Mouse (Mus musculus) kidney, embryonic 14.5 days (tissue): Measurements from ENCODE around the gene Dohh. TPM values are rescaled to one million over a fixed set of nuclear protein-coding genes. Genes with fewer than 3 reads are reported as not detected.
A peak's percentile ranks its signal among the peaks of the same experiment; 100 is the strongest.

Experiments
- ATAC-seq: fragments of 200-750 bp; cut with Nextera tagmentation; 2 replicates; pipeline ENCODE4 v1.8.0; 2017; ENCODE audit warnings: moderate number of reproducible peaks, mild to moderate bottlenecking, moderate TSS enrichment, moderate library complexity; ENCODE audit not compliant: low FRiP score, low TSS enrichment
- H3K27ac ChIP-seq: fragments of 300-500 bp; sonication (generic); 2 replicates; pipeline ENCODE4 v1.5.1; 2014; ENCODE audit warnings: low read depth, mild to moderate bottlenecking, low read length, moderate library complexity, mixed read lengths
- H3K27me3 ChIP-seq: fragments of 300-500 bp; sonication (generic); 2 replicates; pipeline ENCODE4 v1.6.1; 2014; ENCODE audit warnings: mild to moderate bottlenecking, low read length; ENCODE audit not compliant: control insufficient read depth, insufficient read depth
- H3K36me3 ChIP-seq: fragments of 300-500 bp; sonication (generic); 2 replicates; pipeline ENCODE4 v1.6.1; 2014; ENCODE audit warnings: low read length, mixed read lengths; ENCODE audit not compliant: control insufficient read depth, insufficient read depth
- H3K4me1 ChIP-seq: fragments of 300-500 bp; sonication (generic); 2 replicates; pipeline ENCODE4 v1.6.1; 2014; ENCODE audit warnings: low read length, mixed read lengths; ENCODE audit not compliant: control insufficient read depth, insufficient read depth
- H3K4me2 ChIP-seq: fragments of 300-500 bp; sonication (generic); replicated peaks from 2 replicates; pipeline ENCODE4 v1.6.1; 2014; ENCODE audit warnings: low read depth, mild to moderate bottlenecking, low read length
- H3K4me3 ChIP-seq: fragments of 300-500 bp; sonication (generic); 2 replicates; pipeline ENCODE4 v1.5.1; 2014; ENCODE audit warnings: mild to moderate bottlenecking, low read length
- H3K9ac ChIP-seq: fragments of 300-500 bp; sonication (generic); 2 replicates; pipeline ENCODE4 v1.6.1; 2014; ENCODE audit warnings: low read depth, mild to moderate bottlenecking, low read length, moderate library complexity
- H3K9me3 ChIP-seq: fragments of 300-500 bp; sonication (generic); 2 replicates; pipeline ENCODE4 v1.6.1; 2016; ENCODE audit warnings: low read length; ENCODE audit not compliant: control insufficient read depth
- WGBS: fragments of 180-500 bp; shearing (Covaris S2); extraction: QIAGEN DNeasy Blood & Tissue Kit; methylation state at CpG from one replicate; pipeline ENCODE4 v1.1.7; 2014; 5-methylcytosine and 5-hydroxymethylcytosine counted together
- polyA plus RNA-seq: library from polyadenylated mRNA; unstranded; fragments of >200 nt; fragmentation: Nextera tagmentation; extraction: Ambion mirVana; gene quantifications from 2 replicates; pipeline ENCODE4 v1.2.1, GENCODE M21; 2014

Dohh gene
- polyA plus RNA-seq, 1 experiment from 2014 or later: 59.2 TPM

DNA sequence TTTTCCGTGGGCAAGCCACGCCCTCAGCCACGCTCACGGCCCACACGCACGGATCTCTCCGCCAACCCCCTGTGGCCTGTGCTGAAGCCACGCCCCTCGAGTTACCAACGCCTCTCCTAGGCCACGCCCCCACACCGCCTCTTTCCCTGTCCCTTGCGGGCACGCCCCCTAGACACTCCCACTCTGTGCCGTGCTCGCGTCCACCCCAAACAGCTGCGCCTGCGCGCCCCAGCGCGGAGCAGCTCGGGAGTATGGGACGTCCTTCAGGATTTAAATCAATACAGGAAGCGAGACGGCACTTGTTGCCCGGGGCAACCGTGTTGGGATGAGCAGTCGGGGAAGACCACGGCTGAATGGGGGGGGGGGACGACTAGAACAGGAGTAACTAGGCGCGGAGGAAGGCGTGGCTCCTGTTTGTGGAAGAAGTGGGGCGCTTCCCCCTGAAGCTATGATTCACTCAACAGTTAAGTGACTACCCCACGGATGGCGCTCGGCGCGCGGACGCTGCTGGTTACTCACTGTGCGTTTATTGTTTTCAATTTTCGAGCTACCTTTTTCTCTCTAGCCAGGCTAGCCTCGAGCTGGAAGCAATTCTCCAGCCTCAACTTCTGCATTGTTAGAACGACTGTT is 5.6 kb upstream of the Dohh start:
- under 1% methylated on average over 46 of the region's 46 CpGs for WGBS
- H3K4me1 ChIP-seq: peaks cover 12% of the 10 kb centered on the region

DNA sequence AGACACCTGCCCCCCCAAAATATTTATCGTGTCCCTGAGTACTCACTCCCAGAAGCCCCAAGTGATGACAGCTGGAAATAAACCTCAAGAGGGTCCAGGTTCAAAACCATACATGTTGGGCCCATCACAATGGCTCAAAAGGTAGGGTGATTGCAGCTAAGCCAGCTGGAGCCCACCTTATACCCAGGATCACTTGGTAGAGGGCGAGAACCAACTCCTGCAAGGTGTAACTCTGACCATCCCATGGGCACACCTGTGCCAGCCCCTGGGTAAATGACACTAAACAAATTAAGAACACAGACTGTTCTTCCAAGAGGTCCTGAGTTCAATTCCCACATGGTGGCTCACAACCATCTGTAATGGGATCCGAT is 5.1 kb upstream of the Dohh start:
- no peaks in the 10 kb centered on the region for H3K9me3 ChIP-seq
- peak overlapping the region; percentile 68 for H3K9ac ChIP-seq
- peaks cover 14% of the 10 kb centered on the region for H3K36me3 ChIP-seq
- H3K4me2 ChIP-seq: peak overlapping the region; percentile 52
- WGBS: 58% methylated on average over 3 of the region's 3 CpGs
- no peaks in the 10 kb centered on the region for H3K27me3 ChIP-seq
- peaks cover 12% of the 10 kb centered on the region for H3K4me1 ChIP-seq
- peak overlapping the region; percentile 71 for H3K27ac ChIP-seq
- no peak for ATAC-seq
- H3K4me3 ChIP-seq: peak overlapping the region; percentile 49

More for the DNA sequence above, 5.6 kb upstream of the Dohh start:
- ATAC-seq: peak; percentile 96
- Histone ChIP-seq H3K9ac (peak overlapping the region; percentile 90), H3K36me3 (peaks cover 19% of the 10 kb centered on the region), H3K27ac (peak overlapping the region; percentile 71), H3K27me3 (no peaks in the 10 kb centered on the region), H3K9me3 (no peaks in the 10 kb centered on the region), H3K4me2 (peak overlapping the region; percentile 52), H3K4me3 (peak overlapping the region; percentile 82)

DNA sequence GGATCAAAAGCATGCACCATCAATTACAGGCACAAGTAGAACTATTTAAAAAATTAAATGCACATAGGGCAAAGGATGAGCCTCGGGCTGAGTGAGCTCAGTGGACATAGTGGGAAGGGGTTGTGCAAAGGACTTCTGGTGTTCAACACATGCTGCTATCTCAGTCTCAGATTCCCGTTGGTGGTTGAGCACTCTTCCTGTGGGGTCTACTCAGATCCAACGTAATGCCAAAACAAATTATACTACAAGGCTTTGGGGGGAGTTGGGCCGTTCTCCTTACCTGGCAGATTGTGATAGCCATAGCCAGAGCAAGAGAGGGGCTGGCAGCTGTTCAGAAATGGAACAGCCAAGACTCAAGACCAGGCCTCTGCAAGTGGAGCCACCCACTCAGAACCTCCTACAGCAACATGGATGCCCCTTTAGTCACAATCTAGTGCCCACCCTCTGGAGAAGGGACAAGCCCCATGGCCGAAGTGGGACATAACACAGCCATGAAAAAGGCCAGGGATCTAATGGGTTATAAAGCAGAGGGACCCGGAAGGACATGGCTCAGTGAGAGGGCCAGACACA is 4.3 kb upstream of the Dohh start:
- Histone ChIP-seq H3K9ac (no peak overlapping the region), H3K9me3 (no peaks in the 10 kb centered on the region), H3K4me2 (no peak overlapping the region), H3K27ac (no peak overlapping the region), H3K36me3 (peaks cover 8% of the 10 kb centered on the region; the same call in 1 of the 2 replicates), H3K4me3 (no peak overlapping the region), H3K27me3 (no peaks in the 10 kb centered on the region), H3K4me1 (peaks cover 12% of the 10 kb centered on the region)
- ATAC-seq: no peak
- 94% methylated on average over 6 of the region's 6 CpGs for WGBS

DNA sequence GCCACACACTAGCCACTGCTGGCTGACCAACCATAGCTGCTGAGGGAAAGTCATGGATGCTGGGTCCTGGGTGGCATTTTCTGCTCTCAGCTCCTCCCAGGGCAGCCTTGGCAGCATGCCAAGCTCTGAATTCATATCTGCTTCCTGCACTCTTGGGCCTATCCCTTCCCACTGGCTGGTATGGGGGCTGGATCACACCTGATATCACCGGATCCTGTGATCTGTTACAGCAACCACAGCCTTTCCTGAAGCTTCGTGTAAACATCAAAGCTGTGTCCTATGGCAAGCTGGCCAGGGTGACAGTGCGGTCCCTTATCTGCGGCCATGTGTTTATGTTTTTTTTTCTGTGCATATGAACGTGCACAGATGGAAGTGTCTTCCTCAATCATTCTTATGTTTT is 2.2 kb upstream of the Dohh start:
- peaks cover 13% of the 10 kb centered on the region for H3K4me1 ChIP-seq
- WGBS: 80% methylated on average over 5 of the region's 5 CpGs
- H3K36me3 ChIP-seq: peaks cover 13% of the 10 kb centered on the region
- H3K27ac ChIP-seq: 0 out of 2 replicates have a peak overlapping the region, but pooled peaks have one; percentile 9
- no peaks in the 10 kb centered on the region for H3K9me3 ChIP-seq
- no peak overlapping the region for H3K4me3 ChIP-seq
- H3K4me2 ChIP-seq: no peak overlapping the region
- H3K9ac ChIP-seq: no peak overlapping the region
- no peak for ATAC-seq
- H3K27me3 ChIP-seq: no peaks in the 10 kb centered on the region

DNA sequence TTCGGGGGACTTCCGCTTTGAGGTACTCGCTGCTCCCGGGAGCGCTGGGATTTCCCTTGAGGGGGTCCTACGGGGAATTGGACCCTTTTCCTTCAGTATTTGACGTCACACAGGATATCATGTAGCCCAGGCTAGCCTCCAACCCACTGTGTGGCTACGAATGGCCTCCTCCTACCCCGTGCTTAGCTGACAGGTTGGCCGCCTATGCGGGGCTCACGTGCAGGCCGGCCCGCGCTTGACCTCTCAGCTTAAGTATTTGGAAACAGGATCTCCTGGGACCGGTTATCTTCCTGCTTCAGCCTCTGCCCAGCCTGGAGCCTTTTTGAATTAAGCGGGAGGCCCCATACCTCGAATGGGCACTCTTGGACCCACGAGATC is 366 bp downstream of the Dohh start:
- Histone ChIP-seq H3K27ac (peak overlapping the region; percentile 82), H3K4me1 (peaks cover 13% of the 10 kb centered on the region), H3K9me3 (no peaks in the 10 kb centered on the region), H3K4me2 (peak overlapping the region; percentile 69), H3K9ac (peak overlapping the region; percentile 83), H3K4me3 (peak overlapping the region; percentile 98), H3K36me3 (peaks cover 30% of the 10 kb centered on the region), H3K27me3 (no peaks in the 10 kb centered on the region)
- ATAC-seq: peak; percentile 13; the same call in 1 of the 2 replicates
- whole genome bisulfite sequencing: under 1% methylated on average over 19 of the region's 19 CpGs

DNA sequence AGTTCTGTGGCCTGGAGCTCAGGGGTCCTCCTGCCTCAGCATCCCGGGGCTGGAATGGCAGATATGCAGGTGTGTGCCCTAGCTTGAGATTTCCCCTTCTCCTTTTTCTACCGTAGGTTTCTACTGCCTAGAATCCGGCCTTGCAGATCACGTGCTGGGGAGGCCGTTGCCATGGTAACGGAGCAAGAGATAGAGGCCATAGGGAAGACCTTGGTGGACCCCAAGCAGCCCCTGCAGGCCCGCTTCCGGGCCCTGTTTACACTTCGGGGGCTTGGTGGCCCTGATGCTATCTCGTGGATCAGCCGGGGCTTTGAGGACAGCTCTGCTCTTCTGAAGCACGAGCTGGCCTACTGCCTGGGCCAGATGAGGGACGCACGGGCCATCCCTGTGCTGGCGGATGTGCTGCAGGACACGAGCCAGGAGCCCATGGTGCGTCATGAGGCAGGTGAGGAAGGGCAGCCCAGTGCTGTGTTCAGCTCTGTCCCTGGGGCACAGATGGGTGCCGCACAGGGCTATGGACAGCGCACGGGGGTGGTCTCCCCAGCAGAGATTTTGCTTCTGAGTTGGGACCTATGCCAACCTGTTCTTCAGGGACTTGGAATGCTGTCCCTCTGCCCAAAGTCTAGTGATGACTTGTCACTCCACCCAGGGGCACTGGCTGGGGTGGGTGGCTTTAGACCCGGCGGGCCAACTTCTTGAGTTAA is 1.5 kb downstream of the Dohh start:
- no peaks in the 10 kb centered on the region for H3K9me3 ChIP-seq
- peaks cover 14% of the 10 kb centered on the region for H3K4me1 ChIP-seq
- ATAC-seq: no peak
- WGBS: 83% methylated on average over 22 of the region's 22 CpGs
- no peak overlapping the region for H3K27ac ChIP-seq
- peak overlapping the region; percentile 98; the same call in 1 of the 2 replicates for H3K4me3 ChIP-seq
- peak overlapping the region; percentile 69 for H3K4me2 ChIP-seq
- no peak overlapping the region for H3K9ac ChIP-seq
- no peaks in the 10 kb centered on the region for H3K27me3 ChIP-seq
- peaks cover 30% of the 10 kb centered on the region for H3K36me3 ChIP-seq

DNA sequence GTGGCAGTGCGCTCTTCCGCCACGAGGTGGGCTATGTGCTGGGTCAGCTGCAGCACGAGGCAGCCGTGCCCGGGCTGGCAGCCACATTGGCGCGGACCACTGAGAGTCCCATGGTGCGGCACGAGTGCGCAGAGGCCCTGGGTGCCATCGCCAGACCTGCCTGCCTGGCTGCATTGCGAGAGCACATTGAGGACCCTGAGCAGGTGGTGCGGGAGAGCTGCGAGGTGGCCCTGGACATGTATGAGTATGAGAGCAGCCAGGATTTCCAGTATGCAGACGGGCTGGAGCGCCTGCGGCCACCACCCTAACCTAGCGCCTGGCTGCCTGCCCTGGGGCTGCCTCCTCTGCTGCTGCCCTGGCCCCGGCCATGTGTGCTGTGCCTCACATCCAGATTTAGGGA is 3.5 kb downstream of the Dohh start:
- no peak overlapping the region for H3K4me2 ChIP-seq
- H3K27ac ChIP-seq: no peak overlapping the region
- H3K9ac ChIP-seq: no peak overlapping the region
- H3K4me3 ChIP-seq: no peak overlapping the region
- no peaks in the 10 kb centered on the region for H3K27me3 ChIP-seq
- H3K4me1 ChIP-seq: peaks cover 15% of the 10 kb centered on the region
- H3K36me3 ChIP-seq: peaks cover 32% of the 10 kb centered on the region
- no peaks in the 10 kb centered on the region for H3K9me3 ChIP-seq
- ATAC-seq: no peak
- 95% methylated on average over 20 of the region's 20 CpGs for WGBS

DNA sequence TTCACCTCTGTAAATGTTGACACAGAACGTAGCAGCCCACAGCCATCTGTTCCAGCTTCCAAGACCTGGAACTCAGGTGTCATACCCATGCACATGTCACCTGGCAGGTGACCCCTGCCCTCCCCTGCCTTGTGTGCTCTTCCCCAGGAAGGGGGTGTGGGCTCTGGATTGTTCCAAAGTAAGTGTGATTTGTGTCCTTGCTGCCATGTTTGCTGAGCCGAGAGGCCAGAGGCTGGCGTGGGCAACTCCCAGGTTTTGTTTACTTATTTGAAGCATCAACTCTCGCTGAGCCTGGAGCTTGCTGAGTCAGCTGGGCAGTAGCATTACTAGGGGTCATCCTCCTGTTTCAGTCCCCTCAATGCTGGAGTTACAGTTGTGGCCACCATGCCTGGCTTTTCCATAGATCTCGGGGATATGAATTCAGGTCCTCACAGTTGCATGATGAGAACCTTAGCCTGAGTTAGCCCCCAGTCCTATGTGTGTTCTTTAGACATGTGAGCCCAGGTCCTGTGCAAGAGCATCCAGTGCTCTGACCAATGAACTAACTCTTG is 4.4 kb downstream of the Dohh start, which contains the start of gene Gm48552:
Gene Gm48552 (plus strand): TSS at position 501 of the 551 bp plus-strand sequence.
- no peaks in the 10 kb centered on the region for H3K27me3 ChIP-seq
- H3K27ac ChIP-seq: no peak within 1 kb of the TSS
- peaks cover 32% of the 10 kb centered on the region for H3K36me3 ChIP-seq
- no peak within 1 kb of the TSS for H3K4me3 ChIP-seq
- ATAC-seq: no peak
- no peak within 1 kb of the TSS for H3K4me2 ChIP-seq
- no peaks in the 10 kb centered on the region for H3K9me3 ChIP-seq
- H3K4me1 ChIP-seq: peaks cover 24% of the 10 kb centered on the region
- no peak within 1 kb of the TSS for H3K9ac ChIP-seq
- 76% methylated on average over 5 of the region's 5 CpGs for WGBS

DNA sequence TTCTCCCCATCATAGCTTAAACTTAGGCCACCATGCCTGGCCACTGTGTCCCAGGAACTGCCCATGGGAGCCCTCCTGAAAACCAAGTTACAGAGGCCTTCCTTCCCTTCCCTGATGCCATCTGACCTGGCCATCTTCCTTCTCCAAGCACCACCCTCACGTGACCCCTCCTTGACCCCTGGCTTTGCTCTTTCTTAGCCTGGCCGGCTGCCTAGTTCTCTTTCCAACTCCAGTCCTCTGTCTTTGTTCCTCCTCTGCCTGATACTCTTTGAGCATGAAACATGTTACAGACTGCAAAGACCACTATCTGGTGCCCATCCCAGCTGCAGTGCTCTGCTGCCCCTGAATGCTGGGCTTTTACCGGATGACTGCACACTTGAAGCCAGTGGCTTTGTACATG is 5.1 kb downstream of the Dohh start:
- Histone ChIP-seq H3K36me3 (peaks cover 32% of the 10 kb centered on the region), H3K9ac (no peak overlapping the region), H3K27ac (no peak overlapping the region)

More for the DNA sequence above, 5.1 kb downstream of the Dohh start:
- ATAC-seq: no peak
- H3K27me3 ChIP-seq: no peaks in the 10 kb centered on the region
- H3K4me1 ChIP-seq: peaks cover 27% of the 10 kb centered on the region
- H3K9me3 ChIP-seq: no peaks in the 10 kb centered on the region
- no peak overlapping the region for H3K4me3 ChIP-seq
- 46% methylated on average over 3 of the region's 3 CpGs for WGBS
- H3K4me2 ChIP-seq: no peak overlapping the region
